Mouse (Mus musculus): ENCODE results near the gene Gja4. TPM values are rescaled to one million over a fixed set of nuclear protein-coding genes. Genes with fewer than 3 reads are reported as not detected.

The Gja4 gene
- total RNA-seq, 2 experiments from 2014 or later: 20.8 to 23.0 TPM

DNA sequence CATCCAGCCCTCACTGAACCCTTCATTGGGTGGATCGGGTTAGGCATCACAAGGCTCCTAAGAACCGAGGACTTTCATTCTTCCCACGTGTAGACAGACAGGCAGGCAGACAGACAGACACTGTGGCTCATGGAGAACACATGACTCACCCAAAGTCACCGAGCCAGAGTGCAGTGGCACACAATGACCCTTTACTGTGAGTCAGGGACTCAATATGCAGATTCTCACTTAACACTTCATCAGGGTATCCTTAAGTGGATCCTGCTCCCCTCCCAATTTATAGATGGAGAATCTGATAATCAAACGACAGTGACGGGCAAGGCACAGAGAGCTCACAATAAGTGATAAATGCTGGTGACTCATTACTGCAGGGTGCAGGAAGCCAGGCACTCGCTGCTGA, 13.4 kb upstream of the Gja4 start:
- intact Hi-C loops (cut with DNase I): loop anchor here (10.0 kb wide), 2 partner anchors 202 to 272 kb away; partner anchors contain the start of gene Tmem35b
- no peak for DNase-seq

DNA sequence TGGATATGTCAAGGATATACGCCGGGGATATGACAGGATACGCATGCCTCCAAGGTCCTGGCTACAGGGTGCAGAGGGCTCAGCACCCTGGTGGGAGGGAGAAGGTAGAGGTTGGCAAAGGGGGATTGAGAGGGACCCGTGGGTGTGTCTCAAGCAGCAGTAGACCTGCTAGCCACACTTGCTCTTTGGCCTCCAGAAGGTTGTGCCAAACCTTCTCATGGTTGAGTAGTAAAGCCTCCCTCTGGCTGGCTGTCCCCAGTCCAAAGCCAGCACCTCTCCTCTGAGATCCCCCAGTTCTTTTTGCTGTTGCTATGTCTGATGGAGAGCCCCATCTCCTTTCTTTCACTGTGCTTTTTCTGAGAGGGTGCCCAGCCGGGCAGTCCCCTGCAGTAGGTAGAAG, 11.4 kb upstream of the Gja4 start:
- no peak for DNase-seq
- intact Hi-C loops (cut with DNase I): loop anchor here (1.0 to 10.0 kb wide), 3 partner anchors 90 to 270 kb away; partner anchors contain the start of gene Tmem35b

DNA sequence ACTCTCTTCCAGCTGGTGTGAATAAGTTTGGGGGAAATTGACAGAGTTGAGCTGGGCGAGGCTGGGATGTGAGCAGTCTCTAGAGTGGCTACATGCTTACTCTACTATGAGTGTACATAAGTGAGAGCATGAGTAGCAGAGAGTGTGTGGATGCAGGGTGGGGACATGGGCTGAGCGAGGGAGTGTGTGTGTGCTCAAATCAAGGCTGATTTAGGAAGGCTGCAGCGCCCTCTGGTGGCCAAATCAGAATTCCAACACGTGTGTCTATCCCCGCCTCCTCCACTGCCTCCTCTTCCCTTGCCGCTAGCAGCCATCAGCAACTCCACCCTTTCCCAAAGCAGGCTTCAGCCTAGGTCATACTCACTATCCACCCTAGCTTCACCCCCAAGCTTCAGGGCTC, 10.9 kb upstream of the Gja4 start:
- peak; percentile 77 to 86 for DNase-seq

DNA sequence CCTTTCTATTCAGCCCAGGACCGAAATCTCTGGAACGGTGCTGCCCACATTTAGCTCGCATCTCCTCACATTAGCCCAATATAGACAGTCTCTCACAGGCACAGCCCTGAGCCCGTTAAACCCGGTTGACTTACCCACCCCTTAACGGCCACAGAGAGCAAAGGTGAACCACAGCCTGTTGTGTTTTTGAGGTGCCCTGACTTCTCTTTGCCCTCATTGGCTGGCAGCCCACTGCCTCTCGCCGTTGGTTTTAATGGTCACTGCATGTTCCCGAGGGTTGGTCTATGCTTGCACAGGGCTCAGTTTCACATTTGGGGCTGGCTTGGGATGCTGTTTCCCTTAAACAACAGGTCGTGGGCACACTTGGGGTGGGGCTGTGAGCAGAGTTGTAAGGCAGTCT, 10.5 kb upstream of the Gja4 start:
- intact Hi-C loops (cut with DNase I): loop anchor here (10.0 kb wide), 2 partner anchors 199 to 269 kb away; partner anchors contain the start of gene Tmem35b

More for the DNA sequence above, 10.9 kb upstream of the Gja4 start:
- intact Hi-C loops (cut with DNase I): loop anchor here (1.0 to 10.0 kb wide), 3 partner anchors 89 to 270 kb away; partner anchors contain the start of gene Tmem35b

DNA sequence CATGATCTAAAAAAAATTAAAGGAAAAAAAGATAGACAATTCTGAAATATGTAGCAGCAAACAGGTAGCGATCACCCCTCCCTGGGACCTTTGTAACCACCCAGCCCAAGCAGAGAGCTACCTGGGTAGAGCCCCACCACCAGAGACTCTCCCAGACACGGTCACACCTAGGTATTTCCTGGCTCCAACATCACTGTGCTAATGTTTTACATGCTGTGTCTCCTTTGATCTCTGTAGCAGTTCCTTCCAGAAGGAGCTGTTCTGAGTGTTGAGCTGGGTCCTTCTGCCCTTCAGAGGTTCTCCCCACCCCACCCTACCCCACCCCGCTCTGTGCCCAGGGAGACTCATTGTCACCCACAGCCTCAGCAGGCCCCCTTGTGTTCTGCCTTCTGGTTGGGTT, 9.8 kb upstream of the Gja4 start:
- intact Hi-C loops (cut with DNase I): loop anchor here (10.0 kb wide), 2 partner anchors 199 to 269 kb away; partner anchors contain the start of gene Tmem35b
- DNase-seq: no peak

More for the DNA sequence above, 10.5 kb upstream of the Gja4 start:
- no peak for DNase-seq

DNA sequence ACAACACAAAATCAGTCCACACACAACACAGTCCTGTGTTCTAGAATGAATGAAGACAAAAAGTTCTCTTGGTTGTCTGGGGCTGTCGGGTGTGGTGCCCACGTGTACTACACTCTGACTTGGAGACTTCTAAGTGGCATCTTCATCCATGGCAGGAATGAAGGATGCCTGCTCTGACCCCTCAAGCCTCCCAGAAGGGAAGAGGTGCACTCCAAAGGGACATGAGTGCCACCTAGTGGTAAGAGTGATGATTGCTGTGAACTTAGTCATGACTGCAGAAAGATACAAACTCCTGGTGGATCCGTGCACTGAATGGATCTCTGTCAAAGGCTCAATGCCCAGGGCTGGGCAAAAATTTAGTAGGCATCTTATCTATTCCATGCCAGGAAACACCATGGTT, 5.8 kb upstream of the Gja4 start:
- intact Hi-C loops (cut with DNase I): loop anchor here (1.0 to 10.0 kb wide), 3 partner anchors 69 to 265 kb away; partner anchors contain the start of gene Tmem35b
- peak; percentile 70 to 88 for DNase-seq

DNA sequence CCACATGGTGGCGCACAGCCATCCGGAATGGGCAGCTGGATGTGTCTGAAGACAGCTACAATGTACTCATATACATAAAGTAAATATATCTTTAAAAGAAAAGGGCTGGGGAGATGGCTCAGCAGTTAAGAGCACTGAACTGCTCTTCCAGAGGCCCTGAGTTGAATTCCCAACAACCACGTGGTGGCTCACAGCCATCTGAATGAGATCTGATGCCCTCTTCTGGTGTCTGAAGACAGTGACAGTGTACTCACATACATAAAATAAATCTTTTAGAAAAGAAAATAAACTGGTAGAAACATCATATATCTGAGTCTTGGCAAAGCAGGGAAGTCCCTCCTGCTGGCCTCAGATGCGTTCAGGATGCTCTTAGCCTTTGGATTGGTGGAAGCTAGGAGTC, 3.3 kb upstream of the Gja4 start:
- intact Hi-C loops (cut with DNase I): no loop called here
- DNase-seq: no peak

DNA sequence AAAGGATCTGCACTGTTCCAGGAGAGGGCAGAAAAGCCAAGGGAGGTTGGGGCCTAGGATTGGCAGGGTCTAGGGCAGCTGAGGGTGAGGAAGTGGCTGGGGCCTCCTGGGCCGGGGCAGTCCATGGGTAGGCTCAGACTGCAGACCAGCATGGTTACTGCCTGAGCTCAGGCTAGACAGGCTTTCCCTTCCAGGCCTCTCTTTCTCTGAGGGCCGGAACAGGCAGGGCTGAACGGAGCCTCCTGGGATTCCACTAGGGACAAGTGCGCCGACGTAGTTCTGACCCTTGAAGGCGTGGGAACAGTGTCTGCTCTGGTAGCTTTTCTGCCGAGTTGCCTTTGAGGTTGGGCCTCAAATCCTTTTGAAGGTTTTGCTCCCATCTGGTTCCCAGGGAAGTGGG, 1.9 kb upstream of the Gja4 start:
- no peak for DNase-seq

DNA sequence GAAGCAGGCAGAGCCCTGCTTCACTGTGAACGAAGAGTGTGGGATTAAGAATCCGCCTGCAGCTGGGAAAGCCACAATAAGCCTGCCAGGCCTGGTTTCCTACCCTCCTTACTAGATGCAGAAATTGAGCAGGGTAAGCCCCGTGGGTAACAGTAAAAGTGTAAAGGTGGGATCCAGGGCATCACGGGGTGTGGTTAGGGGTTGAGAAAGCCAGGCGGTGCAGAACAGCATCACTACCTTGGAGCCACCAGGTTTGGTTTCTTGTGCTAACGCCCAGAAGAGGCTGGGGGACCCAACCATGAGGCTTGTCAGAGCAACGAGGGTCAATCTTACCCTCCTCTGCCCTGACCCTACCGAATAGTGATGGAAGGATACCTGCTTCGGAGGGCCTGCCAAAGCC, 746 bp upstream of the Gja4 start:
- DNase-seq: no peak
- intact Hi-C loops (cut with DNase I): loop anchor here (2.0 kb wide), 1 partner anchor 36 kb away; no protein-coding TSS in a partner anchor

More for the DNA sequence above, 1.9 kb upstream of the Gja4 start:
- intact Hi-C loops (cut with DNase I): loop anchor here (2.0 kb wide), 1 partner anchor 37 kb away; no protein-coding TSS in a partner anchor

DNA sequence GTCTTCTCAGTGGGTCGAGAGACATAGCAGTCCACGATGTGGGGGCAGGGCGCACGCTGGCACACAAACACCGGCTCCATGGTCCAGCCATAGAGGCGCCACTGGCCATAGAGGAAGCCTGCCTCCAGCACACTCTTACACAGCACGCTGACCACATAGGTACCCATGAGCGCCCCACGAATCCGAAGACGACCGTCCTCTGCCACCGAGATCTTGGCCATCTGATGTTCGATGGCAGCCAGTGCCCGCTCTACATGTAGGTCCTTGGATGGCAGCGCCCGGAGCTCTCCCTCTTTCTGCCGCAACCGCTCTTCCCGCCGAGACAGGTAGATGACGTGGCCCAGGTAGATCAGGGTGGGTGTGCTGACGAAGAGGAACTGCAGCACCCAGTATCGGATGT, 1.5 kb downstream of the Gja4 start:
- intact Hi-C loops (cut with DNase I): no loop called here
- DNase-seq: no peak

DNA sequence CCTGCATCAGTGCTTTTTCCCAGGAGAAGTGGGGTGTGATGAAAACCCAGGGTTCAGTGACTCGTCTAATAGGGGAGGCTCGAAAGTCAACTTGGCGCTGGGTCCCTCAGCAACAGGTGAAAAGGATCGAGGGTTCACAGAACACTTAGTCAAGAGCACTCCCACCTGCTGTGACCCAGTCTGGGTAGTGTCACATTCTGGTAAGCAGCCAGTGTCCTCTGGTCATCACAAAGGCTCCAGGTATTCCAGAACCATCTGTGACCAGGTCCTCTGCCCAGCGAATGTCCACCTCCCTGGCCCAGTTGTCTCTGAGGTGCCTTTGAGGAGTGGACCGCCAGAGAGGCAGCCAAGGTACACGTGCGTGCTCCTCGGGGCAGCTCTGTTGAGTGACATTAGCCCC, 2.3 kb downstream of the Gja4 start:
- no peak for DNase-seq
- intact Hi-C loops (cut with DNase I): no loop called here

DNA sequence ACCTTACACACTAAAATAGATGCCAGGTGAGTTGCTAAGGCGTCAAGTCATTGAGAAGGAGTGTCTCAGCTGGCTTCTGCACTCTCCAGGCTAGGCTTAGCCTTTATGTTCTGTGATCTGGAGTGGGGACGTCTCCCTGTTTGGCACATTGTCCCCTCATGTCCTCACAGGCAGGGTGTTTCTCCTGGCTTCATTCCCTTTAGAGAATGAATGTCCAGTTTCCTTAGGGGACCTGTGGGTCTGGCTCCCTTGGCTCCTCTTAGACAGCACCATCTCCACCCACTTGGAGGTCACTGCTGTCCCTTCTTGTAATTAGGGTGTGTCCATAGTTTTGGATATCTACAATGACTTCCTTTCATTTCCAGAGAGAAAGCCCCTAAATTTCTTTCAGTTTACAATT, 6.9 kb downstream of the Gja4 start:
- intact Hi-C loops (cut with DNase I): no loop called here
- no peak for DNase-seq

DNA sequence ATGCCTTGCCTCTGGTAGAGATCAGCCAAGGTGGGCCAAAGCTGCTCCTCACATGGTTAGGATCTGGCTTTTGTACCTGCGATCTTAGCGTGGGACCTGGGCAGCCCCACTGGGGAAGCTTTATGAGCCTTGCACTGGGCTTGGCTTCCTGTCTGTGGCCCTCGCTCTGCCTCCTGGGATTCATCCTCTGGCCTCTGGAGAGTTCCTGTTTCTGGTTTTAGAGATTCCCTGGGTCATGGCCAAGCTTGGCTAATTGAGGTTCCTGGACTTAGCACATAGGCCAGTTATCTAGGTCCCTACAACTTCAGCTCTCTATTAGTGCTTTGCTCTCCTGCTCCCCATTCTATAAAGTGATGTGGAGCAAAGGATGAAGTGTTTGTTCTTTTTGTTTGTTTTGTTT, 10.0 kb downstream of the Gja4 start:
- DNase-seq: peak; percentile 42 to 51
- intact Hi-C loops (cut with DNase I): no loop called here

DNA sequence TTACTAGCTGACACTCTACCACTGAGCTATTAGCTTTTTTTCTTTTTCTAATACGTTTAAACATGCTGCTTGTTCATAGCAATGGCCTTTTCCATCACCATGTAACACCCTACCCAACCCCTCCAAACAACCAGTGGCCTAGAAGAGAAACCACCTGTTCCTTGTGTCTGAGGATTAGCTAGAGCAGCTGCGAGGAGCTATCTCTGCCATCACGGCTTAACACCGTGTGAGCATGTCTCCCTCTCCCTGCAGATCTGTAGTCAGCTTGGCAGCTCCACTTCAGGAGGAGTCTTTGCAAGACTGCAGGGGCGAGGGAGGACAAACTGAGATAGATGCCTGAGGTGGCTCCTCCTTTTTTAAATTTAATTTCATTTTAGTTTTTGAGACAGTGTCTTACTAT, 13.3 kb downstream of the Gja4 start:
- intact Hi-C loops (cut with DNase I): no loop called here
- no peak for DNase-seq

DNA sequence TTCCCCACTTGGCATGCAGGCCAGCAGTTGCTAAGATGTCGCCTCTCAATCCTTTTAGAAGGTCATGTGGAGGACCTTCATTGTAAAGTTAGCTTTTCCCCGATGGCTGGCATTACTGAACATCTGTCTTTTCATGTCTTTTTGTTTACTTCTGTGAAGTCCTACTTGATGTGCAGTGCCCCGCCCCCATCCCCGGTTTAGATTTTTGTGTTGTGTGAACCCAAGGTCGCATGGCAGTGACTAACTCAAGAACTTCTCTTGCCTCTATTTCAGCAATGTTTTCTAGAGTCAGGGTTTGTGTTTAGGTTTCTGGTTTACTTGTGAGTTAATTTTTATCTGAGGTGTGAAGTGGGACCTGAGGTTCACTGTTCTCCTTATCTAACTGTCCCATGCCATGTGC, 21.2 kb downstream of the Gja4 start:
- intact Hi-C loops (cut with DNase I): no loop called here
- DNase-seq: no peak

DNA sequence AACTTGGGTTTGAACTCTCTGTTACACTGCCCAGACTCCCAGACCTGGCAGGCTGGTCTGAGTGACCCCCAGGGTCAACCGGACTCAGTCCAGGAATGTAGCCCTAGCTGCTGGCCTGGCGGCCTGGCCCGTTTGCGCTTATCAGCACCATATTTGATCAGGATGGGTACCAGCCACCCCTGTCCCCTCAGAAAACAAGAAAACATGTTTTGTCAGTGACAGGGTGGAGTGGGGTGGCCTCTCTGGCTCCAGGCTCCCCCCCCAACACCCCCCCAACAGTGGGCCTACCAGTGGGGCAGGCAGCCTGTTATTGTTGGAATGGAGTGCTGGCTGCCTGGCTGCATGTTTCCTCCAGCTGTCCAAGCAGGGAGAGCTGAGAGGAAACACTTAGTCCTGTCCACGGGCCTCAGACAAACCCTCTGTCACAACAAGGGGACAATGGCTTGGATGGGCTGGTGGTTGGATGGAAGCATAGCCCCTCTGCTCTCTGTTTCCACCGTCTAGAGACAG, 24.7 kb downstream of the Gja4 start:
- intact Hi-C loops (cut with DNase I): no loop called here
- DNase-seq: peak; percentile 64 to 65

DNA sequence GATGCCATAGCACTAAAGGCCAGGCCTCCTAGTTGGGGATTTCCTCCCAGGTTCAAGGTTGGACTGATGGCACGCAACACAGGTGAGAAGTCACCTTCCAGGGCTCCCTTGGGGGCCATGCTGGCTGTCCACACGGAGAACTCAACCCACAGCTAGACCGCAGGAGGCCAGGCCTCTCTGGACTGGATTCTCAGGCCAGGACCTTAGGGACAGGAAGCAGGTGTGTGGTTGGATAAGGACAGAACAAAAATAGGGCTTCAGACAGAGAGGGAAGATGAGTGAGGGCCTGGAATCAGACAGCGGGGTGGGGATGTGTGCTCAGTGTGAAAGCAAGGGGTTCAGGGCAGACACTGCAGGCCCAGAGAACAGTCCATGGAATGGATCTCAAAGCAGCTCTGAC, 26.9 kb downstream of the Gja4 start:
- no peak for DNase-seq
- intact Hi-C loops (cut with DNase I): no loop called here

DNA sequence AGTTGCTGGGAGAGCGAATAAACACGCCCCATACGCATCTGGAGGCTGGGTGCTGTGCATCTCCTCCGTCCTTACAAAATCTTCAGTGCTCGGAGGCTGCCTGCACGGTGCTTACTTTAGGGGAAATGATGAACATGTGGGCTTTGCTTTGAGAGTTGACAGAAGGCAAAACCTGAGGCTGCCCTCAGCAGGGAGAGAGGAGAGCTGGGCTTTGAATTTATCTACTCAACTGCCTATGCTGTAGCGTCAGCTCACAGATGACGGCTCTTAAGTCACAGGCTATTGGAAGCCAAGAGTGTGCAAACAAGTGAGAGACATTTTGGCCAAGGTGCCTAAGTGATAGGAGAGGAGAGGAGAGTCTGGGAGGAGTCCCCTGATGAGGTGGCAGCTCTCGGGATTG, 34.6 kb downstream of the Gja4 start:
- DNase-seq: no peak
- intact Hi-C loops (cut with DNase I): loop anchor here (2.0 kb wide), 2 partner anchors 20 to 36 kb away; partner anchors contain the start of gene Gja4

DNA sequence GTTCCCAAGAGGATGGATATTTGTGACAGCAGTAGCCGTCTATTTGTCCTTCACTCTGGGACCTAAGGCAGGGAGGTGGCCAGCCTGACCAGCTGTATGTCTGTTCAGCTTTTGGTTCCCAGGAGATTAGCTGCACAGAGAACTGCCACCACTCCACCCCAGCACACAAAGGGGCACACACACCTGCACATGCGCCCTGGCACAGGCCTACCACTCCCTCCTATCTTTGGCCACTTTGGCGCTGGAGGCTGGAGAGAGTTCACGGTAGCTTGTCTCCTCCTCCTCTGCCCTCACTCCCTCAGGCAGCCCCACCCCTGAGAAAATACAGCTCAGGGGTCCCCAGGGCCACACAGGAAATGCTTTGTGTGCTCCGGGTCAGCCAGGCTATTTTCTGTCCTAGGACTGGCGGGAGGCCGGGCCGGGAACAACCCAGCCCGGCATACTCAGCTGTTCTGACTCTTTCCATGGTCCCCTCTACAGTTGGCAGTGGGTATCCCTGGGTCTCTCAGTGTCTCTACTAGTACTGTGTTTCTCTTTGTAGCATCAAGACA, 35.3 kb downstream of the Gja4 start:
- DNase-seq: peak; percentile 63 to 67
- intact Hi-C loops (cut with DNase I): loop anchor here (2.0 kb wide), 2 partner anchors 20 to 36 kb away; partner anchors contain the start of gene Gja4

DNA sequence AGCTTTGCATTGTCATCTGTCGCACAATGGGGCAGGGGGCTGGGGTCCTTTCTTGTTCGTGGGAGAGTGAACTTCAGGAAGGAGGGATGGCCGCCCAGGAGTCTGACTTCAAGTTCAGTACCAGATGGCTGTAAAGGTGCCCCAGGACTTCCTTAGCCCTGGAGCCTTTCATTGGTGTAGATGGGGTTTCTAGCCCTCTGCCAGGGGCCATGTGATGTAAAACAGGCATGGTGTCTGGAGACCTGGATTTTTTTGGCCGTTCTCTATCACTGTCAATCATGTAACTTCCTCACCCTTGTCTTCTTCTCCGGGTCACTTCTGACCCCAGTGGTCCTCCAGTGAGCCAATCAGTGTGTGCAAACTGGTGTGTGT, 49.7 kb downstream of the Gja4 start:
- DNase-seq: no peak
- intact Hi-C loops (cut with DNase I): no loop called here

DNA sequence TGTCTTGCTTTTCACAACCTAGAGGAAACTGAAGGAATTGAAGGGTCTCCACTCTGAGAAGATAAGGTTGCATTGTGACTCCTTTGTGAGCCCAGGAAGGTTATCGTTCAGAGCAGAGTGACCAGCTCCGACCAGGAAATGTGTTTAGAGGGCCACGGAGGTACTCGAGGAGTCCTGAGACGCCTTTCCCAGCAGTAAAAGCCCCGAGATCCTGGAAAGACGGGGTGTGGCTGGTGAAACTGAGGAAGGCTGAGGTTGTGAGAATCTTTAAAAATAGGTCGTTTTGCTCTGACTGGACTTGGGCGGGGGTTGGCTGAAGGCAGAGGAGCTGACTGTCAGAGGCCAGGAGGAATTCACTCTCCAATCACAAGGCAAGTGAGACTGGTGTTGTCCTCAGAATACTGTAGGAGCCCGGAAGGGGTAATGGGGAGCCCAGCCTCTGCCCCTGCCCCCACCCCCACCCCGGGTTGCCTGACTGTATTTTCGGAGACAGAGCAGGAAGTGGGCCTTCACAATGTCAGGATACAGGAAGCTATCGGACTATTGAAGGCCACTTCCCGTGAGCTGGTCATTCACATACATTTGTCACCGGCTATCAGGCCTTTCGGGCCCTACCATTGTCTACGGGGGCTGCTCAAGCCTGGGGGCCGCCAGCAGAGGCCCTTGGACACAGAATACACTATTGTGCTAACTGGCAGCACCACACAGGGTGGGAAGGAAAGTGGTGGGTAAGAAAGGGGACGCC, 50.2 kb downstream of the Gja4 start:
- DNase-seq: peak; percentile 19 to 30
- intact Hi-C loops (cut with DNase I): no loop called here

Measured in heart, postnatal 14 days (tissue).